Mouse (Mus musculus): ENCODE measurements at regions not wholly inside any gene's neighbourhood (a gene's known extent, or its start where the extent isn't known, plus 50 kb on each side); places are given as distances from the start of the nearest gene placed in this dataset.

- DNase-seq, result no peak
Measured at GRCm38 (mm10) chr5:119304721-119305120, 365.7 kb upstream of the Tbx3 start.

GRCm38 (mm10) chr5:119307768-119308167 is 362.7 kb upstream of the Tbx3 start:
- no peak for DNase-seq

- no peak for DNase-seq
Measured at GRCm38 (mm10) chr5:119310178-119310930, 360.1 kb upstream of the Tbx3 start.

- DNase-seq, result peak; percentile 13
Measured at GRCm38 (mm10) chr5:119312808-119313207, 357.7 kb upstream of the Tbx3 start.

- no peak for DNase-seq
Measured at GRCm38 (mm10) chr5:119315149-119315548, 355.3 kb upstream of the Tbx3 start.

GRCm38 (mm10) chr5:119317617-119318016 is 352.9 kb upstream of the Tbx3 start:
- DNase-seq, result no peak

- DNase-seq, result no peak
Measured at GRCm38 (mm10) chr5:119321368-119322144, 348.9 kb upstream of the Tbx3 start.

GRCm38 (mm10) chr5:119322411-119322810 is 348.1 kb upstream of the Tbx3 start:
- no peak for DNase-seq

GRCm38 (mm10) chr5:119325681-119326255 is 344.7 kb upstream of the Tbx3 start:
- peak; percentile 23 for DNase-seq

GRCm38 (mm10) chr5:119326895-119327294 is 343.6 kb upstream of the Tbx3 start:
- no peak for DNase-seq

- DNase-seq, result no peak
Measured at GRCm38 (mm10) chr5:119328971-119329370, 341.5 kb upstream of the Tbx3 start.

- no peak for DNase-seq
Measured at GRCm38 (mm10) chr5:119329371-119329770, 341.1 kb upstream of the Tbx3 start.

- DNase-seq, result no peak
Measured at GRCm38 (mm10) chr5:119329860-119330259, 340.6 kb upstream of the Tbx3 start.

GRCm38 (mm10) chr5:119331461-119331860 is 339.0 kb upstream of the Tbx3 start:
- DNase-seq, result no peak

GRCm38 (mm10) chr5:119332621-119333020 is 337.8 kb upstream of the Tbx3 start:
- peak; percentile 61 for DNase-seq

GRCm38 (mm10) chr5:119335211-119335610 is 335.3 kb upstream of the Tbx3 start:
- no peak for DNase-seq

- DNase-seq, result no peak
Measured at GRCm38 (mm10) chr5:119335979-119336378, 334.5 kb upstream of the Tbx3 start.

- no peak for DNase-seq
Measured at GRCm38 (mm10) chr5:119337739-119338138, 332.7 kb upstream of the Tbx3 start.

- DNase-seq, result no peak
Measured at GRCm38 (mm10) chr5:119338711-119339110, 331.8 kb upstream of the Tbx3 start.

GRCm38 (mm10) chr5:119348303-119348702 is 322.2 kb upstream of the Tbx3 start:
- DNase-seq, result no peak

- no peak for DNase-seq
Measured at GRCm38 (mm10) chr5:119349395-119349794, 321.1 kb upstream of the Tbx3 start.

GRCm38 (mm10) chr5:119350325-119350915 is 320.0 kb upstream of the Tbx3 start:
- no peak for DNase-seq

GRCm38 (mm10) chr5:119355471-119355870 is 315.0 kb upstream of the Tbx3 start:
- no peak for DNase-seq
